Mouse (Mus musculus) limb, embryonic 12.5 days (tissue): ENCODE measurements around the gene Sult2b1. TPM values are rescaled to one million over a fixed set of nuclear protein-coding genes. Genes with fewer than 3 reads are reported as not detected.

Experiments
- ATAC-seq: fragments of 200-750 bp; cut with Nextera tagmentation; 2 replicates; pipeline ENCODE4 v1.8.0; 2017; ENCODE audit warnings: low read depth, moderate TSS enrichment; ENCODE audit not compliant: insufficient number of reproducible peaks, insufficient read depth, low FRiP score, low TSS enrichment
- H3K27ac ChIP-seq: fragments of 300-500 bp; sonication (generic); 2 replicates; pipeline ENCODE4 v1.5.1; 2016; ENCODE audit warnings: mild to moderate bottlenecking, moderate library complexity
- H3K27me3 ChIP-seq: fragments of 300-500 bp; sonication (generic); 2 replicates; pipeline ENCODE4 v1.6.1; 2016; ENCODE audit warnings: mild to moderate bottlenecking, moderate library complexity
- H3K36me3 ChIP-seq: fragments of 300-500 bp; sonication (generic); 2 replicates; pipeline ENCODE4 v1.6.1; 2016; ENCODE audit warnings: mild to moderate bottlenecking, moderate library complexity
- H3K4me1 ChIP-seq: fragments of 300-500 bp; sonication (generic); replicated peaks from 2 replicates; pipeline ENCODE4 v1.6.1; 2016
- H3K4me2 ChIP-seq: fragments of 300-500 bp; sonication (generic); 2 replicates; pipeline ENCODE4 v1.6.1; 2016; ENCODE audit warnings: mild to moderate bottlenecking, moderate library complexity
- H3K4me3 ChIP-seq: fragments of 300-500 bp; sonication (generic); replicated peaks from 2 replicates; pipeline ENCODE4 v1.5.1; 2016; ENCODE audit warnings: mild to moderate bottlenecking
- H3K9ac ChIP-seq: fragments of 300-500 bp; sonication (generic); replicated peaks from 2 replicates; pipeline ENCODE4 v1.6.1; 2016; ENCODE audit warnings: mild to moderate bottlenecking, moderate library complexity
- H3K9me3 ChIP-seq: fragments of 300-500 bp; sonication (generic); 2 replicates; pipeline ENCODE4 v1.6.1; 2016; ENCODE audit warnings: mild to moderate bottlenecking, moderate library complexity
- WGBS: fragments of 180-500 bp; shearing (Covaris S2); methylation state at CpG from one replicate; pipeline ENCODE4 v1.1.7; 2016; 5-methylcytosine and 5-hydroxymethylcytosine counted together
- polyA plus RNA-seq: library from polyadenylated mRNA; unstranded; fragments of >200 nt; fragmentation: Nextera tagmentation; extraction: Ambion mirVana; gene quantifications from 2 replicates; pipeline ENCODE4 v1.2.1, GENCODE M21; 2016

The Sult2b1 gene
- polyA plus RNA-seq, 1 experiment from 2014 or later = 1.9 TPM

DNA sequence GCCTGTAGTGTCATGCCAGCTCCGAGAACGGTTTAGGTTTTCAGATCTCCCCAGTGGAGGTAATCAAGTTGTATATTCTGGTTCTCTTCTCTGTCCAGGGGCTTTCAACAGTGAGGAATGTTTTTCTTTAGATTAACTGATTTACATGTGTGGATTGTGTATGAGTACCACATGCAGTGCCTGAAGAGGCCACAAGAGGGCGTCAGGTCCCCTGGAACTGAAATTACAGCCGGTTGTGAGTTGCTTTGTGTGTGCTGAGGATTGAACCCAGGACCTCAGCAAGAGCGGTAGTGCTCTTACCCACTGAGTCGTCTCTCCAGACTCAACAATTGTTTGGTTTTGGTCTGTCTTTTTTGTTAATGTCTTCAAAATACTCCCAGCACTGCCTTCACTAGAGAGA, 38.0 kb downstream of the Sult2b1 start:
- 0 out of 2 replicates have a peak, but pooled peaks cover 6% of the 10 kb centered on the region for H3K9me3 ChIP-seq
- no peak overlapping the region for H3K4me3 ChIP-seq
- H3K4me1 ChIP-seq = peaks cover 13% of the 10 kb centered on the region
- no peak overlapping the region for H3K9ac ChIP-seq
- no peak overlapping the region for H3K27ac ChIP-seq
- H3K36me3 ChIP-seq = no peaks in the 10 kb centered on the region
- 67% methylated on average over 6 of the region's 6 CpGs for WGBS
- H3K4me2 ChIP-seq = no peak overlapping the region
- no peaks in the 10 kb centered on the region for H3K27me3 ChIP-seq
- no peak for ATAC-seq

- Histone ChIP-seq H3K4me2 (no peak overlapping the region), H3K4me1 (peaks cover 8% of the 10 kb centered on the region), H3K36me3 (no peaks in the 10 kb centered on the region), H3K27ac (no peak overlapping the region), H3K9ac (no peak overlapping the region), H3K4me3 (no peak overlapping the region), H3K27me3 (no peaks in the 10 kb centered on the region), H3K9me3 (0 out of 2 replicates have a peak, but pooled peaks cover 6% of the 10 kb centered on the region)
- no peak; the same call in 1 of the 2 replicates for ATAC-seq
- WGBS = 35% methylated on average over 2 of the region's 2 CpGs
Observed at GRCm38 (mm10) chr7:45744387-45744786, 40.1 kb downstream of the Sult2b1 start.

GRCm38 (mm10) chr7:45742338-45742737, 42.1 kb downstream of the Sult2b1 start:
- ATAC-seq = no peak
- 0 out of 2 replicates have a peak overlapping the region, but pooled peaks have one; percentile 28 for H3K9ac ChIP-seq
- 0 out of 2 replicates have a peak, but pooled peaks cover 6% of the 10 kb centered on the region for H3K9me3 ChIP-seq
- peak overlapping the region; percentile 26 for H3K4me3 ChIP-seq
- peak overlapping the region; percentile 47 for H3K4me2 ChIP-seq
- H3K27ac ChIP-seq = no peak overlapping the region
- no peaks in the 10 kb centered on the region for H3K36me3 ChIP-seq
- 0 out of 2 replicates have a peak, but pooled peaks cover 4% of the 10 kb centered on the region for H3K4me1 ChIP-seq
- 31% methylated on average over 19 of the region's 19 CpGs for WGBS
- H3K27me3 ChIP-seq = no peaks in the 10 kb centered on the region

- Histone ChIP-seq H3K4me3 (peak overlapping the region; percentile 26), H3K9me3 (0 out of 2 replicates have a peak, but pooled peaks cover 3% of the 10 kb centered on the region), H3K27ac (no peak overlapping the region), H3K4me2 (peak overlapping the region; percentile 47), H3K36me3 (no peaks in the 10 kb centered on the region), H3K9ac (0 out of 2 replicates have a peak overlapping the region, but pooled peaks have one; percentile 28), H3K27me3 (no peaks in the 10 kb centered on the region), H3K4me1 (0 out of 2 replicates have a peak, but pooled peaks cover 4% of the 10 kb centered on the region)
- WGBS = 31% methylated on average over 11 of the region's 11 CpGs
- 0 out of 2 replicates have a peak, but pooled peaks have one; percentile 33 for ATAC-seq
Observed at GRCm38 (mm10) chr7:45741777-45742176, 42.7 kb downstream of the Sult2b1 start.

DNA sequence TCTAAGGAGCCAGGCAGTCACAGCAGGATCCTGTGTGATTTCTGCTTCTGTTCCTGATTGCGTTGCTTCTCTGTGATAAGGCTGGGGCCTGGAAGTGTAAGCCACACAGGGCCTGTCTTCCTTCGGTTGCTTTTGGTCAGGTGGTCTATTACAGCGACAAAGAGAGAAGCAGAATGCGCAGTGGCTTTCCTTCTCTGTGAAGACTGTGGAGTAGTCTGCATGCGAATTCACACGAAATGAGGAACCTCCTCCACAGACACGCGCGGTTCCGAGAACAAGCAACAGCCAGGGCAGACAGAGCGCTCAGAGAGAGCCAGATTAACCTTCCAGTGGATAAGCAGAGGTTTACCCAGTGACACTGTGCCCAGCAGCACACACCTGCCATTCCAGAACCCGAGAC, 43.2 kb downstream of the Sult2b1 start:
- no peak for ATAC-seq
- H3K4me2 ChIP-seq = no peak overlapping the region

GRCm38 (mm10) chr7:45739820-45740219, 44.6 kb downstream of the Sult2b1 start:
- Histone ChIP-seq H3K36me3 (no peaks in the 10 kb centered on the region), H3K9me3 (no peaks in the 10 kb centered on the region), H3K27ac (no peak overlapping the region), H3K9ac (no peak overlapping the region), H3K4me2 (no peak overlapping the region), H3K4me3 (no peak overlapping the region), H3K27me3 (no peaks in the 10 kb centered on the region), H3K4me1 (0 out of 2 replicates have a peak, but pooled peaks cover 4% of the 10 kb centered on the region)
- no peak for ATAC-seq
- 76% methylated on average over 10 of the region's 10 CpGs for WGBS

More for the DNA sequence above, 43.2 kb downstream of the Sult2b1 start:
- no peaks in the 10 kb centered on the region for H3K36me3 ChIP-seq
- 0 out of 2 replicates have a peak, but pooled peaks cover 4% of the 10 kb centered on the region for H3K4me1 ChIP-seq
- no peak overlapping the region for H3K4me3 ChIP-seq
- no peak overlapping the region for H3K9ac ChIP-seq
- H3K27ac ChIP-seq = no peak overlapping the region
- H3K27me3 ChIP-seq = no peaks in the 10 kb centered on the region
- H3K9me3 ChIP-seq = no peaks in the 10 kb centered on the region
- 85% methylated on average over 12 of the region's 12 CpGs for WGBS

GRCm38 (mm10) chr7:45739162-45739763, 45.2 kb downstream of the Sult2b1 start:
- Histone ChIP-seq H3K9ac (no peak overlapping the region), H3K27ac (no peak overlapping the region), H3K36me3 (no peaks in the 10 kb centered on the region), H3K9me3 (no peaks in the 10 kb centered on the region), H3K27me3 (no peaks in the 10 kb centered on the region), H3K4me3 (no peak overlapping the region), H3K4me1 (0 out of 2 replicates have a peak, but pooled peaks cover 4% of the 10 kb centered on the region), H3K4me2 (no peak overlapping the region)
- peak; percentile 81; the same call in 1 of the 2 replicates for ATAC-seq
- 7% methylated on average over 9 of the region's 9 CpGs for WGBS

- Histone ChIP-seq H3K4me2 (no peak overlapping the region), H3K4me1 (peaks cover 13% of the 10 kb centered on the region), H3K36me3 (peaks cover 15% of the 10 kb centered on the region), H3K9me3 (no peaks in the 10 kb centered on the region), H3K4me3 (no peak overlapping the region), H3K9ac (no peak overlapping the region), H3K27me3 (no peaks in the 10 kb centered on the region), H3K27ac (no peak overlapping the region)
- WGBS = 72% methylated on average over 5 of the region's 5 CpGs
- no peak for ATAC-seq
Observed at GRCm38 (mm10) chr7:45733477-45733876, 51.0 kb downstream of the Sult2b1 start.

DNA sequence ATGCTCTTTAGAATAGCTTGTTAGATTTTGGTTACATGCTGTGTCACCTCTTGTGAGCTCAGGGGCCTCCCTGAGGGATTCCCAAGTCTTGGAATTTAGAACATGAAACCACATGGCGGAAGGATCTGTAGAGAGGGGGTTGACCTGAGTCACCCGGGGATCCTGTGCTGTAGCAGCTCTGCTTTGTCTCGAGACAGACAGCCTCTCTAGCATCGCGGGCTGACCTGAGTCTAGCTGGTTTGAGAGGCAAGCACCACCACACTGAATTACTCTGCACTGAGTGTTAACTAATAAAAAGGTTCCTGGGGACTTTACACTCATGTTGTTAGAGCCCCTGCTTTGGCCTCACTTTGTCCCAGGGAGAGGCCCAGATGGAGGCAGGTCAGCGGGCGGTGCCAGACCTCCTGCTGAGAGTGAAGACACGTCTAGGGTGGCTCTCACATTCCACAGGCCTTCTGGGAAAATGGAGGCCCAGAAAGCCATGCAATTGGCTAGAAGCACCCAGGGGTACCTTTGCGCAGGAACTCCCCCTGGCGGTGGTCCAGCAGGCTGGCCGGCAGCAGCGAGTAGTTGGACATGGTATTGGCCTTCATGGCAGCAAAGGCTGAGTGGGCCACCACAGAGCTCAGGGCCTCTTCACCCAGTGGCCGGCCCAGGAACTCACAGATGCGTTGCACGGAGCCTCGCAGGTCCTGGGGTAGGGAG, 53.6 kb downstream of the Sult2b1 start:
- no peak overlapping the region for H3K4me2 ChIP-seq
- peak overlapping the region; percentile 67 for H3K27ac ChIP-seq
- WGBS = 11% methylated on average over 16 of the region's 16 CpGs
- peak; percentile 22 for ATAC-seq
- no peaks in the 10 kb centered on the region for H3K27me3 ChIP-seq
- H3K9me3 ChIP-seq = no peaks in the 10 kb centered on the region
- peaks cover 13% of the 10 kb centered on the region for H3K4me1 ChIP-seq
- H3K36me3 ChIP-seq = peaks cover 35% of the 10 kb centered on the region
- no peak overlapping the region for H3K9ac ChIP-seq
- H3K4me3 ChIP-seq = peak overlapping the region; percentile 4; the same call in 1 of the 2 replicates

DNA sequence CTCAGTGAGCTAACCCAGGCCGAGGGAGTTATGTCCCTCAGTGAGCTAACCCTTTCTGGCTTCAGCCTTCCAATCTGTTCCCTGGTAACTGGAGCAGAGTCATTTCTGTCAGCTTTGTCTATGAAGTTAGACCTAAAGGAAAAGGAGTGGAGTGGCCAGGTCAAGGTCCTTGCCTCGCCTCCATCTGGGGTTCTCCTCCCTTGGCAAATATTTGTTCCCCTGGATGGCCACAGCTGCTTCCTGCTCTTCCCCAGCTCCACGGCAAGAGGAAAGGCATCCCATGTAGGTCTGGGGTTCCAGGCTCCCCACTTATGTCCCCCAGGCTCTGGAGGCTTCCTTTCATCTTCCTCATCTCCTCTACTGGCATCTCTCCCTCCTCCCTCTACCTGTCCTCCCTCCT, 56.8 kb downstream of the Sult2b1 start:
- no peak overlapping the region for H3K4me2 ChIP-seq
- H3K9me3 ChIP-seq = no peaks in the 10 kb centered on the region
- H3K27ac ChIP-seq = no peak overlapping the region
- WGBS = 87% methylated on average over 3 of the region's 3 CpGs
- no peaks in the 10 kb centered on the region for H3K27me3 ChIP-seq
- H3K4me3 ChIP-seq = no peak overlapping the region
- H3K4me1 ChIP-seq = peaks cover 13% of the 10 kb centered on the region
- H3K36me3 ChIP-seq = peaks cover 67% of the 10 kb centered on the region
- no peak for ATAC-seq
- H3K9ac ChIP-seq = no peak overlapping the region

DNA sequence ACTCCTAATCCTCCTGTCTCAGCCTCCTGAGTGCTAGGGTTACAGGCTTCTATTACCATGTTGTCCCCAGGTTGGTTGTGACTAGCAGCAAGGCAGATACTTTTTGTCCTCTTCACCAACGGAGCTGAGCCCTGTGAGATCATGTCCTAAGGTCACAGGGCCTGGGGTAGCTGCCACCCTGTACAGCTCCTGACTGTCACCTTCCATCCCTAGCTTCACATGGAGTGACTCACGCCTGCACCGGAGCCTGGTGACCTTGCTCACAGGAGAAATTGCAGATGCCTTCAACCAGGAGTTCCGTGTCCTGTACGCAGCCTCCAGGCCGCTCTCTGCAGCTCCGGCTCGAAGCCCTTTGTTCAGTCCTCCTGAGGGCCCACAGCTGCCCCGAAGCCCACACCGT, 58.0 kb downstream of the Sult2b1 start:
- Histone ChIP-seq H3K27ac (no peak overlapping the region), H3K4me3 (no peak overlapping the region), H3K4me2 (no peak overlapping the region), H3K9ac (0 out of 2 replicates have a peak overlapping the region, but pooled peaks have one; percentile 27), H3K27me3 (no peaks in the 10 kb centered on the region), H3K9me3 (no peaks in the 10 kb centered on the region), H3K4me1 (peaks cover 13% of the 10 kb centered on the region), H3K36me3 (peaks cover 79% of the 10 kb centered on the region)
- WGBS = 92% methylated on average over 10 of the region's 10 CpGs
- ATAC-seq = no peak
